Mouse (Mus musculus) urinary bladder, postnatal 0 days (tissue): ENCODE results near the gene Gm13420. TPM values are rescaled to one million over a fixed set of nuclear protein-coding genes. Genes with fewer than 3 reads are reported as not detected.

Experiments
- polyA plus RNA-seq: library from polyadenylated mRNA; unstranded; fragments of >200 nt; fragmentation: Nextera tagmentation; extraction: Ambion mirVana; gene quantifications from 2 replicates; pipeline ENCODE4 v1.2.1, GENCODE M21; 2015

The Gm13420 gene
- polyA plus RNA-seq: not detected in 2 replicates

GRCm38 (mm10) chr2:29751497-29751896 lies at the start of gene Gm13420:
Gene Gm13420 (minus strand): TSS chr2:29751685.

GRCm38 (mm10) chr2:29787937-29788681 lies 36.6 kb upstream of the Gm13420 start, which contains the start of gene Trub2:
Gene Trub2 (minus strand): TSS chr2:29788502.

GRCm38 (mm10) chr2:29787104-29787917 lies 35.8 kb upstream of the Gm13420 start, which contains the start of gene Coq4:
Gene Coq4 (plus strand): TSS chr2:29787493.

Other genes with a start within 250 kb of the Gm13420 start
- gene Rapgef1, start 132.0 kb downstream of the Gm13420 start, polyA plus RNA-seq: 8.1 and 10.1 TPM in 2 replicates
- gene Gm13547, start 7.6 kb upstream of the Gm13420 start, polyA plus RNA-seq: not detected in 2 replicates
- gene Coq4, start 35.8 kb upstream of the Gm13420 start, polyA plus RNA-seq: 16.8 TPM in 2 replicates
- 18.2 and 18.9 TPM in 2 replicates for gene Trub2, start 36.8 kb upstream of the Gm13420 start, polyA plus RNA-seq
- gene Slc27a4, start 50.9 kb upstream of the Gm13420 start, polyA plus RNA-seq: 19.6 and 20.0 TPM in 2 replicates
- gene Urm1, start 68.4 kb upstream of the Gm13420 start, polyA plus RNA-seq: 16.7 and 17.5 TPM in 2 replicates
- 55.6 and 68.8 TPM in 2 replicates for gene Cercam, start 117.5 kb upstream of the Gm13420 start, polyA plus RNA-seq
- gene Odf2, start 137.5 kb upstream of the Gm13420 start, polyA plus RNA-seq: 24.4 and 29.1 TPM in 2 replicates
- gene Gle1, start 183.7 kb upstream of the Gm13420 start, polyA plus RNA-seq: 25.6 and 26.7 TPM in 2 replicates
- 71.0 and 86.1 TPM in 2 replicates for gene Sptan1, start 213.9 kb upstream of the Gm13420 start, polyA plus RNA-seq